Mouse (Mus musculus) adrenal gland, postnatal 10 days (tissue): ENCODE data around the gene Tmem94. TPM values are rescaled to one million over a fixed set of nuclear protein-coding genes. Genes with fewer than 3 reads are reported as not detected.

Experiments used
- DNase-seq: peaks from one replicate; pipeline ENCODE4 v3.0.0; 2021; ENCODE audit warnings: mixed read lengths
- total RNA-seq, 2 experiments: library from RNA; stranded (reverse); gene quantifications; 2 replicates each; pipeline ENCODE4 v1.2.3; 2021

The Tmem94 gene
- total RNA-seq, 2 experiments from 2014 or later: 62.0 to 79.6 TPM

DNA sequence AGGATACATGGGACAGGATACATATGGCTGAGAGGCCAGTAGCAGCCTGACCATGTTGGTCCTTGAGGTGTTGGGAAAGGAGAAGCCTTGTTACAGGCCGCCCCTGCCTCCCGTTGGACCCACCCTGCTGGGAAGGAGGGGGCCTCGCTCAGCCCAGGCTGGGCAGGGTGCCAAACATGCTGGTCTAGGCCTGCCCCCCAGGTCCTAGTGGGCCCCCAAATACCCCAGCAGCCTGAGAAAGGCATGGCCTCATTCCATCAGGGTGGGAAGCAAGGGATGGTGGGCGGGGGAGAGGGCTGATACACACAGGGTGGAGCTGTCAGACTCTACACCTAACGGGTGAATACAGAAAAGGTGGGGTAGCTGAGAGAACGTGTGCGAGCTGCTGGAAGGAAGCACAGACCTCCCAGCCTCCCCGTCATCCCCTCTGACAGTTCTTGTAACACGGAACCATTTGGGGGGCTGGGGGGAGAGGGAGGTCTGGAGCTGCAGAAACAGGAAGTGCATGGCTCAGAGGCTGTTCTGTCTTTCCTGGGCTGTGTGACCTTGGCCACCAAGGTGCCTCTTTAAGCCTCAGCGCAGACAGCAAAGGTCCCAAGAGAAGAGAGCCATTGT, 43.6 kb downstream of the Tmem94 start:
- peak; percentile 62 for DNase-seq

GRCm38 (mm10) chr11:115809311-115809781, 44.1 kb downstream of the Tmem94 start:
- DNase-seq: peak; percentile 60

- DNase-seq: peak; percentile 89
Observed at GRCm38 (mm10) chr11:115810377-115810776, 45.1 kb downstream of the Tmem94 start.

DNA sequence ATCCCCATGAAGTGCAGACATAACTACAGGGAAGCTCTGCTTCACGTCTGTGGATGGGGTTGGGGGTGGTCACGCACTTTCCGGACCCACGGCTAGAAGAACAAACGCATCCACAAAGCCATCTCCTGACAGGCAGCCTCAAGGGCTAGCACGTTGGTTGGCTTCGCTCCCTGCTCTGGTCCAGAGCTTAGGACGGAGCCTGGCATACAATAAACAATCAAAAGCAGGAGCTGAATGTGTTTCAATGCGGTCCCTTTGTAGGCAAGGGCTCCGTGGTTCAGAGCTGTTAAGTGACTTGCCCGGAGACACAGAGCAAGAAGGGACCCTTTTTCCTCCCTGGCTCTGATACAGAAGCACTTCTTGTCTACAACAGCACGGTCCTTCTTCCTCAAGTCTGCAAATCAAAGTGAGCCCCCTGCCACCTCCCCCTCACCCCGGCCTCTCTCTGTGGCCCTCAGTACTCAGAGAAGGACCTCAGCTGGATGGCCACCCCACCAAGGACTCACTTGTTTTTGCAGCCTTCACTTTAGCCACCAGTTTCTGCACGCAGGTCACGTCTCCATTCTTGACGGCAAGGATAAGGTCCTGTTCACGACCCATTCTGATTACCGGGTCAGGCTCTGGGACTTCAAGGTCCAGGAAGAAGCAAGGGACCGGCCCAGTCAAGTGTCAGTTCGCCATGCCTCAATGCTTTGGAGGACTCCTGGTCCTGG, 46.3 kb downstream of the Tmem94 start:
- DNase-seq: peak; percentile 20

- peak; percentile 75 for DNase-seq
Observed at GRCm38 (mm10) chr11:115812095-115812494, 46.9 kb downstream of the Tmem94 start.

DNA sequence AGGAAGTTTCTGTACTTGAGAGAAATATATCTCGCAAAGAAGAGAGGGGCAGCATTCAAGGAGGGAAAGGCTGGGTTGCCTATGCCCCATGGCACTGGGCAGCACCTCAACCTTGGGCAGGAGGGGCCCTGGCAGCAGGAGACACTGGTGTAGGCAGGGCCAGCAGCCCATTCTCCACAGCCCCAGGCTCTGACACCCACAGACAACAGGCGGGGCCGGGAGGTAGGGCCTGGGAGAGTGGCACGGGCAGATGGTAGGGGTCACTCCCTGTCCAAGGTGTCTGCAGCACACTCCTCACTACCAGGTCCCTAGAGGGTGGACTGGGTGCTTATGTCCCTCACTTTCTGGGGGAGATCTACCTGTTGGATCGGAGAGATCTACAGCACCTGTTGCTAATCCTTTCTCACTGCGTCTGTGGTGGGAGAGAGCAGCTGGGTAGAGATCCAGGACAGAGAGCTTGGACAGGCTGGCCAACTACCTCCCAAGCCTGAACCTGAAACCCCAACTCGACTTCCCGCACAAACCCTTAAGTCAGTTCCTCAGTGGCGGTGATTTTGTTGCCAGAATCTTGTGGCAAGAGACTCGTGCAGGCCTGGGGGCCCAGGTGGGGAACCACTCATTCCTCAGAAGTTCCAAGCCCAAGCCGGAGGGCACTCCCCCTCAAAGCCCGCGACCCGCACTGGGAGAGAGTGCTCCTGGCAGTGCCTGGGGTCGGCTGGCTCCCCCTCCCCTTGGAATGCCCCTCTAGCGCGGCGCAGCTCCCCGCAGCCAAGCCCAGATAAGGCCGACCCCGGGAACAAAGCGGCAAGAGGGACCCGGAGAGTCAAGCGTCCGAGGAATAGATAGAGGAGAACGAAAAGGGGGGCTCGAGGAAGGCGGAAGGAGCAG, 47.5 kb downstream of the Tmem94 start:
- DNase-seq: peak; percentile 66

DNA sequence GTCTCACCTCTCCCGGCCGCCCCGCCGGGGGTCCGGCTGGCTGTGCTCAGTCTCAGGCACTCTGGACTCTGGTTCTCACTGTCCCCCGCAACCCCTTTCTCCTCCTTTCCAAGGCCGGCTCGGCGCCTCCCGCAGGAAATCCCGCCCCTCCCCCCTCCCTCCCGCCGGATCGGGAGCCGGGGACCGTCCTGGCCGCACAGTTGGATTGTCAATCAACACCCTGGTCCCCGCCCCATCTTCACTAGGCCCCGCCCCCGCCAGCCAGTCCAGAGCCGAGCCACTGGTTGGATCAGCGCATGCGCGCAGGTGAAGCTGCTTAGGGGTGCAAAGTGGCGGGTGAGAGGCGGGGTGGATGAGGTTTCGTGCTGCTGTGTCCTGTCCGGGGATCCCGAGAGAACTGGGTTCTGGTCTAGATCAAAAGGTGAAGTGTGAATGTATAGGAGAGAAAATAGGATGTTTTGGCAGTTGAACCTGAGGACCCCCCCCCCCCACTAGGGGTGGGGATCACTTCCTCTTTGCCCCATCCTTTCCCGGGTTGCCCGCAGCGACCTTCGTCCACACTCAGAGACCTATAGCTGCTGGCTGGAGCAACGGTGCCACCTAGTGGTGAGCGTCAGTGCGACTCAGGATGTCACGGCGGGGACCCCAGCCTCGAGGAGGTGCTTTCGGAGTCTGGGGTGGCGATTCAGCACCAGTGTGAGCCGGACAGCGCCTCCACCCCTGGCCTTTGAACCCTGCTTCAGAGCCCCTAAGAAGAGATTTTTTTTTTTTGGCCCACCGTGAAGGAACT, 48.5 kb downstream of the Tmem94 start, which contains the start of gene Caskin2:
Caskin2 (minus strand) TSS at position 133 of the 790 bp plus-strand sequence.
- DNase-seq: peak; percentile 99

- DNase-seq: peak; percentile 95
Observed at GRCm38 (mm10) chr11:115814605-115815450, 49.6 kb downstream of the Tmem94 start, which contains the start of gene Tsen54. Tsen54 (plus strand) TSS chr11:115814724.

- DNase-seq: no peak
Observed at GRCm38 (mm10) chr11:115817331-115817730, 52.1 kb downstream of the Tmem94 start.

GRCm38 (mm10) chr11:115819915-115820623, 54.8 kb downstream of the Tmem94 start:
- no peak for DNase-seq

GRCm38 (mm10) chr11:115821001-115821400, 55.8 kb downstream of the Tmem94 start:
- DNase-seq: no peak

DNA sequence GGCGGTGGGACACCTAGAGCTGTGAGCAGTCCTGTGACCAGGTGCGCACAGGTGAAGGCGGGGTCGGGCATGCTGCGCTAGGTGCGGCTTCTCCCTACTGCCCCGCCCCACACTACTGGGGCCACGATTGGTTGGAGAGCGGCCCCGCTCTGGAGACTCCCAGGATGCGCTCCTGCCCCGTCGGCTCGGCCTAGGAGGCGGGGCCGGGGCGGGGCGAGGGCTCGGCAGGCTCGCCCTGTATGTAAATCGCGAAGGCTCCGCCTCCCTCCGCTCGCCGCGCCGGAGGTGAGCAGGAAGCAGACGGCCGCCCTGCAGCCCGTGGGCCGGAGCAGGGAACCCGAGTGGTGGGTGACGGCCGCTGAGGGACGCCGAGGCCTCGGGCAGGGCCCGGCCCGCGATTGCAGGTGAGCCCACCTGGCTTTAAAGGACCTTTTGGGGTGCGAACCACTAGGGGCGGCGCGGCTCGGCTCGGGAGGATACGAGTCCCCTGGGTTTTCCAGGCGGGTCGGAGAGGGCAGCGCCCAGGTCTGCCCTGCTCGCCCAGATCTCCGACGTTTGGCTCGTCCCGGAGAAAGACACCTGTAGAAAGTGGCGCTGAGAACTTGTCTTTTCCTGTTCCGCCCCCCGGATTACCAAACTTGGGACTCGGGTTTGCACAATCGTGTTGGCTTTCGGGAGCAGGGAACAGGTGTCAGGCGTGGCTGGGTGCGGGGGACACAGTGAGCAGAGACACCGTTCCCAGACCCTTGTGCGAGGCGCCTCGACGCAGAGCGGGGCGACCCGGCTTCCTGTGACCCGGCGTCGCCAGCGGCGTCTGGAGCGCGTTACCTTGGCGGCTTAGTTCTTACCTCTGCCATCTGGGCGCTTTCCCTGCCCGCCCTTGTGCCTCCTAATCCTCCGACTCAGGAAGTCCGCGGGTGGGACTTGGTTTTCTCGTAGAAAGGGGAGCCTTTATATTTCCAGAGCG, 58.8 kb downstream of the Tmem94 start, which contains the start of gene Llgl2:
Llgl2 (plus strand) TSS at position 276 of the 967 bp plus-strand sequence.
- peak; percentile 94 for DNase-seq

DNA sequence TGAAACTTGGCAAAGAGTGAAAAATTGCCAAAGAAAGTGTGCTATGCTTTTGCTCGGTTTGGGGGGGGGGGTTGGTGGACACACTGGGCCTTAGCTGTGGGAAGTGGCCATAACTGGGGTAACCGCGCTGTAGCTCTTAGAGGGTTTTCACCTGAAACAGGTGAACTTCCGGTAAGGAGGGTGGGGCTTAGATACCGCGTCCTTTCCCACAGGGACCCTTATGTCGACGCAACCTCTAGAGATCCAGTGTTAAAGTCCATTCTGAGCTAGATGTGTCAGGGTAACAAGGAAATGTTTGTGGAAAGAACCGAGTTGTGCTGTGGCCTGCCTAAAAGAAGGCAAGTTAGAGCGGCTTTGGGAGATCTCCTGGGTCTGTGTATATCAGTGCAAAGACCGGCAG, 59.6 kb downstream of the Tmem94 start:
- no peak for DNase-seq

- no peak for DNase-seq
Observed at GRCm38 (mm10) chr11:115826487-115826886, 61.3 kb downstream of the Tmem94 start.

DNA sequence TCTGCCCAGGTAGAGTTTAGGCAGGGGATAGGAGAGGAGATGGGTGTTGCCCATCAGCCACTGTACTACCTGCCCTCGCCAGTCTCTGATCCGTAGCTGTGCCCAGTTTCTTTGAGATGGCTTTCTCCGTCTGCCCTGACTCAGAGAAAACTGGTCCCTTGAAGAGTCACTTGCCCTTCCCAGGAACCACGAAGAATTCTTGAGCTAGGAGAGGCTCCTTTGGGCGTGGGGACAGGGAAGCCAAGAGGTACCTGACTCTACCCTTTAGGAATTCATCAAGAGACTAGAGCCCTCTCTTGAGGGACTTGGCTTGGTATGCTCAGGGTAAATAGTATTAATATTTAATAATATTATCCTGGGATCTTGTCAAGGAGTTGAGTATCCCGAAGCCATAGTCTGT, 62.4 kb downstream of the Tmem94 start:
- DNase-seq: no peak

GRCm38 (mm10) chr11:115829036-115829435, 63.8 kb downstream of the Tmem94 start:
- no peak for DNase-seq

- no peak for DNase-seq
Observed at GRCm38 (mm10) chr11:115830550-115831325, 65.5 kb downstream of the Tmem94 start.

DNA sequence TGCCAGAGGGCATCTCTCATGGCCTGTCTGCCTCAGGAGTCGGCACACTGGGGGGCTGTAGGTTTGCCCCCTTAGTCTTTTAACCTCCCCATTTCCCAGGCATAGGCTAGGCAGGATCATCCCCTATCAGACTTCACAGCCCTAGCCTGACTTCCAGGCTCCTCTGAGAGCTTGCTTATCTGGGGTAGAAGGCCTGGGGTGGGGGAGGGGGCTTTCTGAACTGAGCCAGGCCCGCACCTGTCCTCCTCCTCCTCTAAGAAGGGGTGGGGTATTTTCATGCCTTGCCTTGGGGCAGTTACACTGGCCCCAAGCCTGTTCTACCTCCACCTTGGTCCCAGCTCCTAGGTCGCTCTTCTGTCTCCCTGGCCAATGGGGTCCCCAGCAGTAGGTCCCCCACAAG, 66.3 kb downstream of the Tmem94 start:
- DNase-seq: no peak
